Mouse (Mus musculus) lung, adult 2 months (tissue): ENCODE measurements at regions not wholly inside any gene's neighbourhood (a gene's known extent, or its start where the extent isn't known, plus 50 kb on each side); places are given as distances from the start of the nearest gene placed in this dataset.

Source experiments
- CTCF ChIP-seq: fragments of 200-500 bp; IDR thresholded peaks from 2 replicates; pipeline ENCODE4 v1.5.1; 2011; ENCODE audit warnings: mild to moderate bottlenecking, low read length, control low read depth; ENCODE audit not compliant: insufficient read depth
- POLR2A ChIP-seq: fragments of 200-500 bp; IDR thresholded peaks from 2 replicates; pipeline ENCODE4 v1.6.1; 2011; ENCODE audit warnings: low read depth, mild to moderate bottlenecking, control low read depth, low read length, borderline replicate concordance; ENCODE audit errors: extremely low read depth

DNA sequence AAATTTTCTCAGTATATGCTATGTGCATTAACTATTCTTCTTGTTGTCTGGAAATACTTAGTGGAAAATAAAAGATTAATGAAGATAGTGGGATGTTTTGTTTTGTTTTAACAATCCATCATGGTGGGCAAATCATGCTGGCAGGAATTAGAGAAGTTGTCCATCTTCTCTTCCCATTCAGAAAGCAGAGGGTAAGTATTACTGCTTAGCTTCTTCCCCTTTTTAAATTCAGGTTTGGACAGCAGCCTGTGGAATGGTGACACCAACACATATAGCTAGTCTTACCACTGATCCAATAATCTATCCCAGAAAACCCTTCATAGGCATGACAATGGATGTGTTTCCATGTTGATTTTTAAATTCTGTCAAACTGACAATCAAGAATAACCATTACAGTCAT is 467.9 kb upstream of the Mef2c start:
- no peak for TF ChIP-seq CTCF
- no peak for TF ChIP-seq POLR2A
